Mouse (Mus musculus) thymus, adult 2 months (tissue): ENCODE results near the gene Dusp1.

Experiments
- CTCF ChIP-seq: fragments of 200-500 bp; IDR thresholded peaks from 2 replicates; pipeline ENCODE4 v1.5.1; 2012; ENCODE audit warnings: mild to moderate bottlenecking, control low read depth, low read length, moderate library complexity, borderline replicate concordance; ENCODE audit not compliant: control insufficient read depth, poor library complexity, insufficient read depth; ENCODE audit errors: extremely low read depth
- POLR2A ChIP-seq: fragments of 200-500 bp; IDR thresholded peaks from 2 replicates; pipeline ENCODE4 v1.6.1; 2012; ENCODE audit warnings: mild to moderate bottlenecking, low read length, control low read depth, moderate library complexity; ENCODE audit not compliant: control insufficient read depth, poor library complexity, insufficient read depth; ENCODE audit errors: extremely low read depth

DNA sequence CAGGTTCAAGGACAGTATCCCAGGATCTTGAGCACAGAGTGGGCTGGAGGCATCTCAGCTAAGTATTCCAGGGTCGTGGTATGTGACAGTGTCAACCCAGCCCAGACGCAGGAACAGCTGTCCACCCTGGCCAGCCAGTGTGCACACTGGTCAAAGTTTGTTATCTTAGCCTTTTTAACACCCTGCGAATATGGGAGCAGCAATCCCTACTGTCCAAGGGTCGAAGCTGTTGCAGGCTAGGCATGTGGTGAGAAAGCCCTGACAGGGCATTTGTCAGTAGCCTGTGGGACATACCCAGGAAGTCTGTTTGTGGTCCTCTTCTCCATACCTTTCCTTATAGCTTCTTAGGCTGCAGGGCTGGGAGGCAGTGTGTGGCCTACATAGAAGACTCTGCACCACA lies 22.1 kb upstream of the Dusp1 start:
- TF ChIP-seq CTCF (no peak), POLR2A (no peak)
